Mouse (Mus musculus) kidney, embryonic 16.5 days (tissue): ENCODE measurements around the gene Mtss1l. TPM values are rescaled to one million over a fixed set of nuclear protein-coding genes. Genes with fewer than 3 reads are reported as not detected.

Source experiments
- ATAC-seq: fragments of 200-750 bp; cut with Nextera tagmentation; 2 replicates; pipeline ENCODE4 v1.8.0; 2017; ENCODE audit warnings: moderate TSS enrichment; ENCODE audit not compliant: low FRiP score, low TSS enrichment
- H3K27ac ChIP-seq: fragments of 300-500 bp; sonication (generic); 2 replicates; pipeline ENCODE4 v1.5.1; 2014; ENCODE audit warnings: low read length
- H3K27me3 ChIP-seq: fragments of 300-500 bp; sonication (generic); 2 replicates; pipeline ENCODE4 v1.6.1; 2014; ENCODE audit warnings: low read length, control low read depth, mixed read lengths; ENCODE audit not compliant: insufficient read depth
- H3K36me3 ChIP-seq: fragments of 300-500 bp; sonication (generic); 2 replicates; pipeline ENCODE4 v1.6.1; 2014; ENCODE audit warnings: low read length, control low read depth, mixed read lengths; ENCODE audit not compliant: insufficient read depth
- H3K4me1 ChIP-seq: fragments of 300-500 bp; sonication (generic); 2 replicates; pipeline ENCODE4 v1.6.1; 2014; ENCODE audit warnings: low read length, control low read depth, mixed read lengths; ENCODE audit not compliant: insufficient read depth
- H3K4me2 ChIP-seq: fragments of 300-500 bp; sonication (generic); replicated peaks from 2 replicates; pipeline ENCODE4 v1.6.1; 2014; ENCODE audit warnings: low read depth, low read length
- H3K4me3 ChIP-seq: fragments of 300-500 bp; sonication (generic); 2 replicates; pipeline ENCODE4 v1.5.1; 2014; ENCODE audit warnings: mild to moderate bottlenecking, low read length
- H3K9ac ChIP-seq: fragments of 300-500 bp; sonication (generic); replicated peaks from 2 replicates; pipeline ENCODE4 v1.6.1; 2014; ENCODE audit warnings: low read length
- H3K9me3 ChIP-seq: fragments of 300-500 bp; sonication (generic); 2 replicates; pipeline ENCODE4 v1.6.1; 2016; ENCODE audit warnings: low read length, control low read depth
- WGBS: fragments of 180-500 bp; shearing (Covaris S2); extraction: QIAGEN DNeasy Blood & Tissue Kit; methylation state at CpG from one replicate; pipeline ENCODE4 v1.1.7; 2014; 5-methylcytosine and 5-hydroxymethylcytosine counted together
- polyA plus RNA-seq: library from polyadenylated mRNA; unstranded; fragments of >200 nt; fragmentation: Nextera tagmentation; extraction: Ambion mirVana; gene quantifications from 2 replicates; pipeline ENCODE4 v1.2.1, GENCODE M21; 2015

Mtss1l gene
- polyA plus RNA-seq, 1 experiment from 2014 or later, result 9.2 TPM

DNA sequence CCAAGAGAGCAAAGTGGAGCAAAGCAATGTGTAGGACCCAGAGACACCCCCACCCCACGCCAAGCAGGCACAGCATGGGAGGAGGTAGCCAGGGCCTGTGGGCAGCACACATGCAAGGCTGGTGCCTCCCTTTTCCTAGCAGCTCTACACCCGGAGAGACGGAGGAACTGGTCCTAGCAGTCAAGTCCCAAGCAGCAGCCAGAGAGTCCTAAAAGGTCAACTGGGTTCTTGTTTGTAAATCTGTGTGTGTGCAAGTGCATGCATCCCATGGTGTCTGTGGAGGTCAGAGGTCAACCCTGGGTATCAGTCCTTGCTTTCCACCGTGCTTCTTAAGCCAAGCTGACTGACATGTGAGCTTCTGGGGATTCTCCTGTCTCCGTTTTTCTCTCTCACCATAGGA lies 27.1 kb upstream of the Mtss1l start:
- no peak overlapping the region for H3K9ac ChIP-seq

DNA sequence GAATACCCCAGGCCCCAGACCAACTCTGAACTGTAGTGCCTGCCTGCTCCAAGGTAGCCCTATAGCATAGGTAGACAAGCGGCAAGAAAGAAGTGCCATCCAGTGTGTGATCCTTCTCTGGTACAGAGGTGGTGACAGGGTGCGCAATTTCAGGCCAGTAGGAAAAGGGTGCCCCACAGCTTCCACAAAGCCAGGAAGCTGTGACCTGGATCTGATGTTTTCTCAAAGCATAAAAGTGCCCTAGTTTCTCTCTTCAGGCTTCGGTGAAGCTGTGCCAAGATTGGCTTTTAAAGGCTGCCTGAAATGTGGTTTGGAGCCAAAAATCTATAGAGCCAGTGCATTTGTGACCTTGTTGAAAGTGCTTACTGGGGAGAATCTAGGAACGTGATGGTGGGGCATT lies 26.4 kb upstream of the Mtss1l start:
- no peaks in the 10 kb centered on the region for H3K4me1 ChIP-seq
- ATAC-seq, result no peak
- no peak overlapping the region for H3K4me2 ChIP-seq
- H3K9ac ChIP-seq, result 0 out of 2 replicates have a peak overlapping the region, but pooled peaks have one; percentile 25
- H3K4me3 ChIP-seq, result no peak overlapping the region
- 77% methylated on average over 4 of the region's 4 CpGs for WGBS
- H3K27ac ChIP-seq, result 0 out of 2 replicates have a peak overlapping the region, but pooled peaks have one; percentile 17
- H3K36me3 ChIP-seq, result 0 out of 2 replicates have a peak, but pooled peaks cover 6% of the 10 kb centered on the region
- no peaks in the 10 kb centered on the region for H3K9me3 ChIP-seq
- H3K27me3 ChIP-seq, result no peaks in the 10 kb centered on the region

More for the DNA sequence above, 27.1 kb upstream of the Mtss1l start:
- no peaks in the 10 kb centered on the region for H3K27me3 ChIP-seq
- no peak for ATAC-seq
- H3K4me3 ChIP-seq, result no peak overlapping the region
- WGBS, result 80% methylated on average over 5 of the region's 5 CpGs
- no peak overlapping the region for H3K4me2 ChIP-seq
- no peak overlapping the region for H3K27ac ChIP-seq
- 0 out of 2 replicates have a peak, but pooled peaks cover 6% of the 10 kb centered on the region for H3K36me3 ChIP-seq
- H3K9me3 ChIP-seq, result no peaks in the 10 kb centered on the region
- H3K4me1 ChIP-seq, result no peaks in the 10 kb centered on the region

DNA sequence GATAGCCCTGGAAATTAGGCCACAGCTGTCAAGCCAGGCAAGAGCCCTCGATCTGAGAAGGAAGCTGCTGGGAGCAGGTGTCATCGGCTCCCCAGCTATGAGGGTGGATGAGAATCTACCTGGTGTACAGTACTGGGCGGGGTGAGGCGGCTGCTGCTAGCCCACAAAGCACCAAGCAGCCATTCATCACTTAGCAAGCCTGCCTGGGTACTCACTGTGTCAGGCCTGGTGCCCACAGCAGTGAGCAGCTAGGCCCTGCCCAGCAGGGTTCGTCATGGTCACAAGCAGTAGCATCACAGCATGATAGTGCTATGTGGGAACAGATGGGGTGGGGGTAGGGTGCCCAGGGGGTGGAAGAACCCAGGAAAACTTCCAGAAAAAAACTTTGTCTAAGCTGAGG lies 25.8 kb upstream of the Mtss1l start:
- H3K9me3 ChIP-seq, result no peaks in the 10 kb centered on the region
- H3K4me2 ChIP-seq, result no peak overlapping the region
- ATAC-seq, result no peak
- 91% methylated on average over 5 of the region's 5 CpGs for WGBS
- no peak overlapping the region for H3K9ac ChIP-seq
- H3K27me3 ChIP-seq, result no peaks in the 10 kb centered on the region
- 0 out of 2 replicates have a peak, but pooled peaks cover 6% of the 10 kb centered on the region for H3K36me3 ChIP-seq
- H3K4me3 ChIP-seq, result no peak overlapping the region
- H3K27ac ChIP-seq, result peak overlapping the region; percentile 16; the same call in 1 of the 2 replicates
- no peaks in the 10 kb centered on the region for H3K4me1 ChIP-seq

DNA sequence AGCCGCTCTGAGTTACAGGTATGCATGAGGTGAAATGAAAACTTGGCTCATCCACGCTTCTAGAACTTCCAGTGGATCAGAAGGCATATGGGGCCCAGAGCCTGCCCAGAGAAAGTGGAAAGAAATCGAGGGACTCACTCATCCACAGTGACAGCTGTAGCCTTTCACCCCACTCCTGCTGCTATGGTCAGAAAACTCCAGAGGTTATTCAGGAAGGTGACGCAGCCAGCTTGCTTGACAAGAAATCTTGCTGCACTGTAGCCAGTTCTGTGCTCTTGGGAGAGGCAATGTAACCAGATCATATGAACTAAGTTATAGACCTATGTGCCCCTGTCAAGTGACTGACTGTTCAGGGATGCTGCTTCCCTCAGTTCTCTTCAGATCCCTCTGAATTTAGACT lies 25.2 kb upstream of the Mtss1l start:
- 63% methylated on average over 4 of the region's 4 CpGs for WGBS
- Histone ChIP-seq H3K4me1 (no peaks in the 10 kb centered on the region), H3K4me3 (no peak overlapping the region), H3K27me3 (no peaks in the 10 kb centered on the region), H3K4me2 (no peak overlapping the region), H3K9ac (no peak overlapping the region), H3K36me3 (0 out of 2 replicates have a peak, but pooled peaks cover 6% of the 10 kb centered on the region), H3K27ac (peak overlapping the region; percentile 16; the same call in 1 of the 2 replicates), H3K9me3 (no peaks in the 10 kb centered on the region)
- no peak for ATAC-seq

DNA sequence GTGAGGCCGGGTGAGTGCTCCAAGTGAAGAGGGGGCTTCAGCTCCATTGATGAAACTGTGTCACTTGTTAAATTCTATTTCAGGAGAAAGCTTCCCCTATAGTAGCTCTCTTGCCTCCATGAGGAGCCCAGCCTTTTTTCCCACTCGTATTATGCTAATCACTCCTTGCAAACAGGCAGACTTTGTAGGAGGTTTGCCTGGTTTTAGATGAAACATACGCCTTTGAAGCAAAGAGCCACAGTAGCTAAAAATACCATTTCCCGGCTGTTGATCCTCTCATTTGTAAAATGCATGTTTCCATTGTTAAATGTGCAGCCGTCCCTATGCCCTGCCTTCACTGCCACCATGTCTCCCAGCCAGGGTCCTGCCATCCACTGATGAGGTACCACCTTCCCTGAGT lies 23.7 kb upstream of the Mtss1l start:
- Histone ChIP-seq H3K9me3 (no peaks in the 10 kb centered on the region), H3K4me3 (no peak overlapping the region), H3K9ac (no peak overlapping the region), H3K27ac (no peak overlapping the region), H3K4me1 (peaks cover 8% of the 10 kb centered on the region), H3K27me3 (no peaks in the 10 kb centered on the region), H3K36me3 (0 out of 2 replicates have a peak, but pooled peaks cover 4% of the 10 kb centered on the region), H3K4me2 (no peak overlapping the region)
- no peak for ATAC-seq
- 84% methylated on average over 5 of the region's 5 CpGs for WGBS

DNA sequence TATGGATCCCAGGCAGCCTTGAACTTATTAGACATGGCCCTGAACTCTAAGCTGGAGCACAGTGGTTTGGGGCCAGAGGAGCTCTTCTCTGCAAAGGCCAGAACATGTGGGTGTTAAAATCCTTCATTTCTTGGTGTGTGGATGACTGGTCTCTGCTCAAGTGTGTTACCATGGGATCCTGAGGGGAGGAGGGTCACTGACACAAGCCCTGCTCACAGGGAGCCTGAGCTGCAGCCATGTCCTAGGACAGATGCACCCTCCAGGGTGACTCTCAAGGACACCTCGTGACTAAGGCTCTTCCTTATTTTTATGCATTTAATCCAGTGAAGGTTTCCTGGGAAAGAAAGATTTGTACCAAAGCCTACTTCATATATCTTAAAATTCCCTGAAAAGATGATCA lies 23.2 kb upstream of the Mtss1l start:
- no peak overlapping the region for H3K27ac ChIP-seq
- peaks cover 13% of the 10 kb centered on the region for H3K4me1 ChIP-seq
- H3K9ac ChIP-seq, result no peak overlapping the region
- 76% methylated on average over 1 of the region's 1 CpGs for WGBS
- no peaks in the 10 kb centered on the region for H3K9me3 ChIP-seq
- no peak overlapping the region for H3K4me2 ChIP-seq
- H3K36me3 ChIP-seq, result no peaks in the 10 kb centered on the region
- H3K4me3 ChIP-seq, result no peak overlapping the region
- no peak for ATAC-seq
- H3K27me3 ChIP-seq, result no peaks in the 10 kb centered on the region

DNA sequence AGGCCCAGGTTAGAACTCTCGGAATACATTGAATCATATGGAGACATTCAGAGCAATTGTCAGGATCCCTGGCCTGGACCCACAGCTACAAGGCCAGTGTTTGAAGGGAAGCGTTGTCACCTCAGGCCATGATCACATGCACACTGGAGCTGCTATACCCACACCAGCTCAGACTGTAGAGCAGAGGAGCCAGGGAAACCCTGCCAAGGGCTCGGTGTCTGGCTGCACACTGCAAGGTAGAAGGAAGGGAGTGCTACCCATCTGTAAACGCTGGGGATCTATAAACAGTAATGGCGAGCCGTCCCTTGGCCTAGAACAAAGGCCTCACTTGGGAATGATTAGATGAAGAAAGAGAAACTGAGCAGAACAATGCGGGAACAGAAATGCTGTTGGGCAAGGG lies 21.8 kb upstream of the Mtss1l start:
- ATAC-seq, result no peak
- 83% methylated on average over 7 of the region's 7 CpGs for WGBS
- Histone ChIP-seq H3K4me3 (no peak overlapping the region), H3K4me1 (peaks cover 26% of the 10 kb centered on the region), H3K27ac (no peak overlapping the region), H3K9me3 (no peaks in the 10 kb centered on the region), H3K9ac (no peak overlapping the region), H3K4me2 (no peak overlapping the region), H3K36me3 (no peaks in the 10 kb centered on the region), H3K27me3 (no peaks in the 10 kb centered on the region)

DNA sequence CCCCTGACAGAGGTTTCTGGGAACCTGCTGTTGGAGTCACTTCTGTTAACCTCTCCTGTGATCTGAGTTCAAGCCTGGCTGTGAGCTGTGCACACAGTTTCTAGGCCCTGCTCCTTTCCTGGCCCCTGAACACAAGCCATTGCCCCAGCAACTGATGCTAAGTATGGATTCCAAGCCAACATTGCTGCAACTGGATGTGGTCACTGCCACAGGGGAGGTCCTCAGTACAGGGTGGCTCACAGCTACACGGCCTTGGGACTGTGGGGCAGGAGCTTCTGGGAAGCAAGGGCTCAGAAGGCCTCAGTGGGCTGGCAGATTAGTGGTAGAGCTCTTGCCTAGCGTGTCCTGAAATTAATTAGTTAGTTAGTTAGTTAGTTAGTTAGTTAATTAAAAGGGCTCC lies 20.7 kb upstream of the Mtss1l start:
- 87% methylated on average over 2 of the region's 2 CpGs for WGBS
- no peak overlapping the region for H3K4me3 ChIP-seq
- no peak overlapping the region for H3K27ac ChIP-seq
- H3K4me2 ChIP-seq, result no peak overlapping the region
- no peak overlapping the region for H3K9ac ChIP-seq
- no peaks in the 10 kb centered on the region for H3K27me3 ChIP-seq
- no peak for ATAC-seq
- H3K36me3 ChIP-seq, result no peaks in the 10 kb centered on the region
- peaks cover 32% of the 10 kb centered on the region for H3K4me1 ChIP-seq
- H3K9me3 ChIP-seq, result no peaks in the 10 kb centered on the region

DNA sequence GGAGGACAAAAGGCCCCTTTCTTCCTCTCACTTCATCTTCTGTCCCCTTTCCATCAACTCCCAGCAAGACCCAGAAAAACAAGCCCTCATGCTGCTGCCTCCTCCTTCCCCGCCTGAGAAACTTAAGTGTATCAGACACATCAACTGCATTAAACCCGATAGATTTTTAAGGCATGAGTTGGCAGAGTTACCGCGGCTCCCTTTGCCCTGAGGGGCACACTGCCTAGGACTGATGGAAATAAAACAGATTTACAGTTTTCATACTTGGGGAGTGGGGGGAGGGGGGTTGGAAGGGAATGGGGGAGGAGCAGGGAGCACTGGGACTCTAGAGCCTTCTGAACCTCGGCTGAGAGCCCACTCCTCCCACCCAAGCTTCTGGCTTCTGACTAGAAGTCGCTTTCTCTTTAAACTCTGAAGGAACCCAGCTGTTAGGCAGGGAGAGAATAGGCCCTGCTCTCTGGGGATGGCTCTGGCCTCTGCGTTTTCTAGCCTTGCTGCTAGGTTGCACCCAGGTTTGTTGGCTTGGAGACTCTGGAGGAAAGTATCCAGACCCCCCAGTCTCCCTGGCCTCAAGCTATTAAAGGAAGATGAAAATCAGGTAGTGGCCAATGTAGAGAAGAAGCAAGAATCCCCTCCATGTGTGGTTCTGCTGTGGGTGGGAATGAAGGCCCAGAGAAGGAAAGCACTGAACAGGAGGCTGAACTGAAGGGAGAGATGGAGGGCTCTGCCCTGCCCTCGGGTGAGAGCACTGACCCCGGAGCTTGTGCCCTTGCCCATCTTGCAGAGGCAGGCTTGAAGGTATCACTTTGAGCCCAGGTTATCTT lies 18.4 kb upstream of the Mtss1l start:
- Histone ChIP-seq H3K4me3 (no peak overlapping the region), H3K4me1 (peaks cover 36% of the 10 kb centered on the region), H3K9me3 (no peaks in the 10 kb centered on the region), H3K9ac (peak overlapping the region; percentile 46), H3K27ac (peak overlapping the region; percentile 93), H3K36me3 (no peaks in the 10 kb centered on the region), H3K4me2 (0 out of 2 replicates have a peak overlapping the region, but pooled peaks have one; percentile 5), H3K27me3 (no peaks in the 10 kb centered on the region)
- peak; percentile 83 for ATAC-seq
- WGBS, result 19% methylated on average over 9 of the region's 9 CpGs

DNA sequence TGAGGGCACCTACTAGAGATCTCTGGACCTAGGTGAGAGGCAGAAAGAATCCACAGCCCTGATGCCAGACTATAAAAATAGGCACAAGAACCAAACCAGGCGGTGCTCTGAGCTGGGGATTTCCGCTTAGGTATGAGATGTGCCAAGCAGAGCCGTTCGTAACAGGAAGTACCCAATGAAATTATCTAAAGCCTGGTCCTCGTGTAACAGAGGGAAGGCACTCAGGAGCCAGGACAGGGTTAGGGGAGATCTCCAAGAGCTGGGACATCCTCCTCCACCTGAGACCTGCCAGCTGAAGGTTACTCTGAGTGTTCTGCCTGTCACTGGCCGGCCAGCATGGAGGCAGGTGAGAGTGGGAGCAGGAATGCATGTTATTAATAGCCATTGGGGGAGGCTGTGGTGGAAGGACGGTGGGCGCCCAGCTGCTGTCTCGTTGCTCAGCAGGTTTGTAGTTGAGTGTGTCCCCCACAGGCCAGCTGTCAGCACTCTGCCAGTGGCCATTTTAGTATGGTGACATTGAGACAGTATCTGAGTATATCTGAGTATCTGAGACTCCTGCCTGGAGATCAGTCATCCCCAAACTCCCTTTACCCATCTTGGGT lies 17.7 kb upstream of the Mtss1l start:
- Histone ChIP-seq H3K4me1 (peaks cover 36% of the 10 kb centered on the region), H3K4me3 (no peak overlapping the region), H3K27ac (peak overlapping the region; percentile 93), H3K4me2 (no peak overlapping the region), H3K36me3 (no peaks in the 10 kb centered on the region), H3K9me3 (no peaks in the 10 kb centered on the region), H3K27me3 (no peaks in the 10 kb centered on the region), H3K9ac (peak overlapping the region; percentile 46)
- no peak for ATAC-seq
- 42% methylated on average over 9 of the region's 9 CpGs for WGBS
